Mouse (Mus musculus) monocyte, adult 2 months (primary cell): Measurements from ENCODE around the gene Tbx18.

ENCODE experiments used
- DNase-seq, 2 experiments: peaks; one replicate each; pipeline ENCODE4 v3.0.0; 2022; ENCODE audit warnings: low spot score in 2 of 2, low read depth in 1 of 2

The Tbx18 gene

GRCm38 (mm10) chr9:87721793-87722192, 9.3 kb downstream of the Tbx18 start:
- no peak for DNase-seq

- no peak for DNase-seq
These were observed 20.7 kb downstream of the Tbx18 start for GRCm38 (mm10) chr9:87710360-87710759.

GRCm38 (mm10) chr9:87708151-87708550, 22.9 kb downstream of the Tbx18 start:
- DNase-seq = no peak

GRCm38 (mm10) chr9:87702267-87702666, 28.8 kb downstream of the Tbx18 start:
- no peak for DNase-seq

GRCm38 (mm10) chr9:87686981-87687380, 44.1 kb downstream of the Tbx18 start:
- DNase-seq = no peak

- no peak for DNase-seq
These were observed 48.8 kb downstream of the Tbx18 start for GRCm38 (mm10) chr9:87682247-87682646.
